Mouse (Mus musculus): ENCODE results near the gene Tgfbr1.

DNA sequence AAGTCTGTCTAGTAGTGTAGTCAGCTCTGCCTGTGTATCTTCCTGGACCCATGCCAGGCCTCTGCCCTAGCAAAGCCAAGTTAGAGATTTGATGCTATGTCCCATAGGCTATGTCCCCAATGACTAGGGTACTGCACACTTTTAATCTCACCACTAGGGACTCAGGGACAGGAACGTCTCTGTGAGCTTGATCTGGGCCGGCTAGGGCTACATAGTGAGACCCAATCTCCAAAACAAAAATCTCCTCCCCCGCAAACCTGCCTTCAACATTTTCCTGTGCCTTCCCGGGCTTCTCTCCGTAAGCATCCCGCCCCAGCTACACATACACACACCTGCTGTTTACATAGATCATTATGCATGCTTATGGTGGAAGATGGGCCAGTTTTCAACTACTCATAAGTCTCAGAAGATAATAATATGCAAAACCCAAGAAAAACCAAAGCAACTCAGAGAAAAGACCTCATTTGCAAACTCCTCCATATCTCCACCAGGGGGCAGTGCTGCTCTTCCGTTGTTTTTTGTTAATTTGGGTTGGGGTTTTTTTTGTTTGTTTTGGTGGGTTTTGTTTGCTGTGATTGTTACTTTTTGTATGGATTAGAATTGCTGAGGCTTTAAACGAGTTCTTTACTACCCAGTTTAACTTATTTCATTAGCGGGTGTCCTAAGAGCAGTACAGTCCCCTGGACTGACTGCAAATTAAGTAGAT lies 66.4 kb downstream of the Tgfbr1 start:
- TF ChIP-seq CTCF (IDR thresholded peaks at IDR 0.05; ENCODE audit: extremely low read depth, insufficient read depth, insufficient read length, insufficient replicate concordance) = peak; percentile 50; the same call in 1 of the 2 replicates
- no peak for TF ChIP-seq POLR2A (IDR thresholded peaks at IDR 0.05; ENCODE audit: low read depth, low read length)

Measured in spleen, adult 2 months (tissue).